Comparison of ENCODE assay signal across 7 mouse cellular contexts in genomic region chr17:32946716-32947115, GRCm38 (mm10). TPM values are rescaled to one million over a fixed set of nuclear protein-coding genes. Genes with fewer than 3 reads are reported as not detected.
DNase-seq lines count a peak whose midpoint lies in the region; ATAC-seq and TF ChIP-seq lines count a peak whose summit lies in the region.

No protein-coding gene starts in this region.

- ATAC-seq in forebrain, embryonic 11.5 days (replicated peaks; ENCODE audit: low FRiP score) = no peak
- no peak for ATAC-seq in limb, embryonic 13.5 days (ENCODE audit: low FRiP score, low read depth)
- ATAC-seq in midbrain, postnatal 0 days (ENCODE audit: low FRiP score) = no peak

- no peaks in the 10 kb centered on the region for H3K9me3 ChIP-seq in forebrain, embryonic 11.5 days (ENCODE audit: control insufficient read depth, low read length)
- H3K9me3 ChIP-seq in limb, embryonic 13.5 days = no peaks in the 10 kb centered on the region
- no peaks in the 10 kb centered on the region for H3K9me3 ChIP-seq in midbrain, postnatal 0 days (ENCODE audit: low read length)

- H3K27me3 ChIP-seq in spleen, adult 2 months (ENCODE audit: control insufficient read depth, insufficient read depth, low read length) = no peaks in the 10 kb centered on the region
- H3K27me3 ChIP-seq in forebrain, embryonic 11.5 days (ENCODE audit: control insufficient read depth, insufficient read depth, low read length) = no peaks in the 10 kb centered on the region
- H3K27me3 ChIP-seq in limb, embryonic 13.5 days = no peaks in the 10 kb centered on the region
- H3K27me3 ChIP-seq in midbrain, postnatal 0 days (ENCODE audit: insufficient read depth, low read length) = no peaks in the 10 kb centered on the region

- TF ChIP-seq CTCF in spleen, adult 2 months (IDR thresholded peaks at IDR 0.05; ENCODE audit: extremely low read depth, insufficient read depth, insufficient read length, insufficient replicate concordance) = no peak
- TF ChIP-seq CTCF in midbrain, postnatal 0 days (IDR thresholded peaks at IDR 0.05) = no peak

- H3K4me3 ChIP-seq in spleen, adult 2 months (ENCODE audit: extremely low read depth, insufficient read depth, insufficient read length) = peak overlapping the region; percentile 77
- H3K4me3 ChIP-seq in forebrain, embryonic 11.5 days (ENCODE audit: low read depth, low read length) = peak overlapping the region; percentile 17
- peak overlapping the region; percentile 58 for H3K4me3 ChIP-seq in limb, embryonic 13.5 days
- peak overlapping the region; percentile 43 for H3K4me3 ChIP-seq in midbrain, postnatal 0 days (ENCODE audit: low read depth, low read length)

- H3K9ac ChIP-seq in forebrain, embryonic 11.5 days (ENCODE audit: low read length) = no peak overlapping the region; the same call in 1 of the 2 replicates
- H3K9ac ChIP-seq in limb, embryonic 13.5 days = peak overlapping the region; percentile 74
- peak overlapping the region; percentile 51 for H3K9ac ChIP-seq in midbrain, postnatal 0 days (replicated peaks; ENCODE audit: low read length, poor library complexity, severe bottlenecking)

- no peak for TF ChIP-seq POLR2A in spleen, adult 2 months (IDR thresholded peaks at IDR 0.05; ENCODE audit: low read depth, low read length)

- DNase-seq in spleen, adult 2 months (ENCODE audit: low read depth in 1 of 2, low spot score in 2 of 2) = no peak
- no peak for DNase-seq in spleen, postnatal 14 days (ENCODE audit: low spot score in 2 of 2)
- DNase-seq in forebrain, embryonic 11.5 days (ENCODE audit: low spot score) = no peak
- no peak for DNase-seq in midbrain, postnatal 0 days (ENCODE audit: low spot score)
- DNase-seq in T-cell, adult 2 months (ENCODE audit: low spot score) = no peak
- DNase-seq in left cerebral cortex, adult 8-10 months (ENCODE audit: low spot score in 2 of 2) = no peak

- 12% methylated on average over 9 of the region's 9 CpGs for WGBS in spleen, adult 2 months
- 69% methylated on average over 9 of the region's 9 CpGs for WGBS in forebrain, embryonic 11.5 days
- 67% methylated on average over 9 of the region's 9 CpGs for WGBS in limb, embryonic 13.5 days
- 68% methylated on average over 9 of the region's 9 CpGs for WGBS in midbrain, postnatal 0 days

- peak overlapping the region; percentile 90 for H3K27ac ChIP-seq in spleen, adult 2 months (ENCODE audit: insufficient read depth, low read length)
- no peak overlapping the region for H3K27ac ChIP-seq in forebrain, embryonic 11.5 days (ENCODE audit: low read depth, low read length)
- H3K27ac ChIP-seq in limb, embryonic 13.5 days = peak overlapping the region; percentile 48; the same call in 1 of the 2 replicates
- peak overlapping the region; percentile 34; the same call in 1 of the 2 replicates for H3K27ac ChIP-seq in midbrain, postnatal 0 days (ENCODE audit: low read depth, low read length)

- no peaks in the 10 kb centered on the region for H3K36me3 ChIP-seq in spleen, adult 2 months (ENCODE audit: control insufficient read depth, insufficient read depth, low read length)
- H3K36me3 ChIP-seq in forebrain, embryonic 11.5 days (ENCODE audit: control insufficient read depth, insufficient read depth, low read length) = no peaks in the 10 kb centered on the region
- H3K36me3 ChIP-seq in limb, embryonic 13.5 days = no peaks in the 10 kb centered on the region
- no peaks in the 10 kb centered on the region for H3K36me3 ChIP-seq in midbrain, postnatal 0 days (ENCODE audit: insufficient read depth, low read length)

- peaks cover 14% of the 10 kb centered on the region for H3K4me1 ChIP-seq in spleen, adult 2 months (ENCODE audit: control insufficient read depth, insufficient read depth, insufficient read length)
- H3K4me1 ChIP-seq in forebrain, embryonic 11.5 days (replicated peaks; ENCODE audit: control insufficient read depth, insufficient read depth, low read length) = no peaks in the 10 kb centered on the region
- H3K4me1 ChIP-seq in limb, embryonic 13.5 days = peaks cover 14% of the 10 kb centered on the region
- H3K4me1 ChIP-seq in midbrain, postnatal 0 days (ENCODE audit: insufficient read depth, low read length) = no peaks in the 10 kb centered on the region; the same call in 1 of the 2 replicates

- peak overlapping the region; percentile 22; the same call in 1 of the 2 replicates for H3K4me2 ChIP-seq in forebrain, embryonic 11.5 days (ENCODE audit: low read depth, low read length, severe bottlenecking)
- peak overlapping the region; percentile 87 for H3K4me2 ChIP-seq in limb, embryonic 13.5 days (replicated peaks)
- peak overlapping the region; percentile 68 for H3K4me2 ChIP-seq in midbrain, postnatal 0 days (ENCODE audit: low read depth, low read length, poor library complexity, severe bottlenecking)

RNA-seq across cellular contexts. Expression of gene Cyp4f13, which starts 0.5 kb away (rescaled TPM):
- 35.7 and 42.7 TPM in 2 replicates for polyA plus RNA-seq in spleen, adult 2 months (2012; rRNA removed)
- 3.3 and 4.0 TPM in 2 replicates for polyA plus RNA-seq in forebrain, embryonic 11.5 days (2014; fragmentation: Nextera tagmentation; extraction: Ambion mirVana)
- 9.3 and 9.9 TPM in 2 replicates for polyA plus RNA-seq in limb, embryonic 13.5 days (2015; fragmentation: Nextera tagmentation; extraction: Ambion mirVana)
- total RNA-seq in midbrain, postnatal 0 days (2014; rRNA removed) = 8.9 and 15.1 TPM in 2 replicates
- polyA plus RNA-seq in midbrain, postnatal 0 days (2015; fragmentation: Nextera tagmentation; extraction: Ambion mirVana) = 8.0 and 8.7 TPM in 2 replicates
- 10 to 100 TPM; 20.5 to 22.6 (median 22.5) TPM for total RNA-seq in left cerebral cortex, adult 8-10 months (2022)

RNA-seq across cellular contexts. Expression of gene Zfp472, which starts 18.9 kb away (rescaled TPM):
- 0.54 and 0.81 TPM in 2 replicates for polyA plus RNA-seq in spleen, adult 2 months (2012; rRNA removed)
- 13.6 and 14.6 TPM in 2 replicates for polyA plus RNA-seq in forebrain, embryonic 11.5 days (2014; fragmentation: Nextera tagmentation; extraction: Ambion mirVana)
- polyA plus RNA-seq in limb, embryonic 13.5 days (2015; fragmentation: Nextera tagmentation; extraction: Ambion mirVana) = 12.3 and 13.1 TPM in 2 replicates
- total RNA-seq in midbrain, postnatal 0 days (2014; rRNA removed) = 4.2 and 5.7 TPM in 2 replicates
- polyA plus RNA-seq in midbrain, postnatal 0 days (2015; fragmentation: Nextera tagmentation; extraction: Ambion mirVana) = 6.1 TPM in 2 replicates
- total RNA-seq in left cerebral cortex, adult 8-10 months (2022) = 1 to 10 TPM; 4.8 to 7.0 (median 5.9) TPM

RNA-seq across cellular contexts. Expression of gene Cyp4f14, which starts 29.6 kb away (rescaled TPM):
- 0.26 and 0.32 TPM in 2 replicates for polyA plus RNA-seq in spleen, adult 2 months (2012; rRNA removed)
- polyA plus RNA-seq in forebrain, embryonic 11.5 days (2014; fragmentation: Nextera tagmentation; extraction: Ambion mirVana) = not detected in 2 replicates
- not detected in 2 replicates for polyA plus RNA-seq in limb, embryonic 13.5 days (2015; fragmentation: Nextera tagmentation; extraction: Ambion mirVana)
- total RNA-seq in midbrain, postnatal 0 days (2014; rRNA removed) = 1.2 TPM in 2 replicates
- polyA plus RNA-seq in midbrain, postnatal 0 days (2015; fragmentation: Nextera tagmentation; extraction: Ambion mirVana) = 0.56 and 0.77 TPM in 2 replicates
- 1 to 10 TPM; 4.5 to 7.7 (median 6.4) TPM for total RNA-seq in left cerebral cortex, adult 8-10 months (2022)

RNA-seq across cellular contexts. Expression of gene Zfp952, which starts 46.2 kb away (rescaled TPM):
- polyA plus RNA-seq in spleen, adult 2 months (2012; rRNA removed) = 2.9 TPM in 2 replicates
- 16.2 and 16.7 TPM in 2 replicates for polyA plus RNA-seq in forebrain, embryonic 11.5 days (2014; fragmentation: Nextera tagmentation; extraction: Ambion mirVana)
- polyA plus RNA-seq in limb, embryonic 13.5 days (2015; fragmentation: Nextera tagmentation; extraction: Ambion mirVana) = 14.9 and 17.6 TPM in 2 replicates
- total RNA-seq in midbrain, postnatal 0 days (2014; rRNA removed) = 9.9 and 15.7 TPM in 2 replicates
- polyA plus RNA-seq in midbrain, postnatal 0 days (2015; fragmentation: Nextera tagmentation; extraction: Ambion mirVana) = 12.1 TPM in 2 replicates
- total RNA-seq in left cerebral cortex, adult 8-10 months (2022) = 10 to 100 TPM; 15.0 to 16.7 (median 15.9) TPM

RNA-seq across cellular contexts. Expression of gene Zfp870, which starts 55.3 kb away (rescaled TPM):
- 0.53 and 0.62 TPM in 2 replicates for polyA plus RNA-seq in spleen, adult 2 months (2012; rRNA removed)
- polyA plus RNA-seq in forebrain, embryonic 11.5 days (2014; fragmentation: Nextera tagmentation; extraction: Ambion mirVana) = 9.0 and 10.1 TPM in 2 replicates
- polyA plus RNA-seq in limb, embryonic 13.5 days (2015; fragmentation: Nextera tagmentation; extraction: Ambion mirVana) = 7.1 and 9.5 TPM in 2 replicates
- 6.7 and 8.1 TPM in 2 replicates for total RNA-seq in midbrain, postnatal 0 days (2014; rRNA removed)
- polyA plus RNA-seq in midbrain, postnatal 0 days (2015; fragmentation: Nextera tagmentation; extraction: Ambion mirVana) = 4.9 and 5.8 TPM in 2 replicates
- total RNA-seq in left cerebral cortex, adult 8-10 months (2022) = 10 to 100 TPM; 10.1 to 13.6 (median 10.4) TPM

Comparison
In these comparisons a context has a peak if more than half of its experiments do, and no peak if none do; other contexts are left out.
1. H3K4me3 ChIP-seq: peak in every context shown above with its lines; median percentile 77 in spleen, adult 2 months; 58 in limb, embryonic 13.5 days; 43 in midbrain, postnatal 0 days; 17 in forebrain, embryonic 11.5 days.
2. H3K4me2 ChIP-seq: peak in every context shown above with its lines; median percentile 87 in limb, embryonic 13.5 days; 68 in midbrain, postnatal 0 days; 22 in forebrain, embryonic 11.5 days.